Mouse (Mus musculus) bone marrow, adult 2 months (tissue): ENCODE measurements at regions not wholly inside any gene's neighbourhood (a gene's known extent, or its start where the extent isn't known, plus 50 kb on each side); places are given as distances from the start of the nearest gene placed in this dataset.

ENCODE experiments used
- CTCF ChIP-seq: fragments of 200-500 bp; IDR thresholded peaks from 2 replicates; pipeline ENCODE4 v1.5.1; 2011; ENCODE audit warnings: low read length, control low read depth; ENCODE audit not compliant: control insufficient read depth, insufficient read depth
- POLR2A ChIP-seq: fragments of 200-500 bp; IDR thresholded peaks from 2 replicates; pipeline ENCODE4 v1.6.1; 2011; ENCODE audit warnings: low read depth, mild to moderate bottlenecking, control low read depth, low read length, borderline replicate concordance; ENCODE audit not compliant: control insufficient read depth

DNA sequence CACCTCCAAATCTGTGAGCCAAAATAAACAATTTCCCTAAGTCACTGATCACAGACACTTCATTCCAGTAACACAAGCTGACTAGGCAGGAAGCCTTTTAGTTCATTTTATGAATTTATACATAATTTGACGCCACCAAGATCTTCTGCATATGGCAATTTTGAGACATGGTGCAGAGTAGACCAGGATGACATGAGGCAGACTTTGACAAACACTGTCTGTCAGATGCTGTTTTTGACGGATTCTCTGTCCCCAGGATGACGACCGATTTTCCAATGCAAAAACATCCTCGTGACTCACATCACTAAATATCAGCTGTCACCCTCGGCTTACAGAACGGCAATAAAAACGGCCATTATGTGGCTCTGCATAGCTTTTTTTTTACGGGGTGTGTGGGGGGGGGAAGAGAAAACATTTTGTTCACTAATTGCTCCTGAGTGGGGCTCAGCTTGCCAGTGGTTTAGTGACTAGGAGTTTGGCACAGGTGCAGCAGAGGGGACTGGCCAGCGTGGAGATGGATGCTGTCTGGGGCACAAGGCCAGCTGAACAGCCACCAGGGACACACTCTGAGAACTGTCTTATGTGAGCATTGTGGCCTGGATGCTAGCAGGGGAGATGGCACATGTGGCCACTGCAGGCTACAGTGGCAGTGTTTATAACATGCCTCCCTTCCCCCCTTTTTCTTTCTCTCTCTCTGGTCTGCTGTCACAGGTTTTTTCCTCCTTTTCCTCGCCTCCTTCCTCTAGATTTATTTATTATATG is 65.0 kb upstream of the Lrpap1 start:
- TF ChIP-seq POLR2A (no peak), CTCF (no peak)
